Mouse (Mus musculus): ENCODE results near the gene Gm35315. TPM values are rescaled to one million over a fixed set of nuclear protein-coding genes. Genes with fewer than 3 reads are reported as not detected.

The Gm35315 gene
- polyA plus RNA-seq, 1 experiment from 2014 or later: 0.69 TPM

DNA sequence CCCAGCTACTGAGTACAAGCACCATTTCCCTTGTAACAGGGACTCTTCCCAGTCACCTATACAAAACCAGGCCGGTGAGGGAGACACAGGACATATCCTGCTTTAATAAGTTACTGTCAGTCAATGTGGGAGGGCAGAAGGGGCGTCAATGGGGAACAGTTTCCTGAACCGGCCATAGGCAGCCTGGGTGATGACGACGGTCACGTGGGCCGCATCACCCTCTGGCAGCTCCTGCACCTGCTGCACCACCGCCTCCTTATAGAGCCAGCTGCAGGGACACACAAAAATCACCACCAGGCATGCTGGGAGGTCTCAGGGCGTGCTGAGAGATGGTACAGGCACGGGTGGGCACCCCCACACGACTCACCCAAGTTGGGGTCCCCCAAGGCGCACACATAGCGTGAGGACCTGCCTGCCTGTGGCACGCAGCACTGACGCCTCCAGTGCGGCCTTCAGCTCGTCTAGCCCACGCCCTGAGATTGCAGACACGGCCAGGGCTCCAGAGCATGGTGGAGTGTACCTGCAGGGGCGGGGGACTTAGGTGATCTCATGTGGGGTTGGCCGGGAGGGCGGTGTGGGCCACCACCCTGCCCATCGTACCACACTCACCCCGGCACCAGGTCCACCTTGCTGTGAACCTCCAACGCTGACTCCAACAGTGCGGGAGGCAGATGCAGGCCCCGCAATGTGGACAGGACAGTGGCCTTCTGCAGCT lies 9.8 kb upstream of the Gm35315 start:
- no peak overlapping the region for H3K27ac ChIP-seq (ENCODE audit: low read length)
- H3K4me1 ChIP-seq (ENCODE audit: control insufficient read depth, insufficient read depth, low read length): peaks cover 24% of the 10 kb centered on the region
- H3K36me3 ChIP-seq (ENCODE audit: control insufficient read depth, insufficient read depth, low read length): peaks cover 33% of the 10 kb centered on the region
- no peak overlapping the region for H3K4me2 ChIP-seq (replicated peaks; ENCODE audit: low read depth, low read length)
- H3K9ac ChIP-seq (replicated peaks; ENCODE audit: low read depth, low read length): no peak overlapping the region
- H3K27me3 ChIP-seq (ENCODE audit: control insufficient read depth, insufficient read depth, low read length): no peaks in the 10 kb centered on the region
- no peak for ATAC-seq (ENCODE audit: insufficient number of reproducible peaks, insufficient read depth, low FRiP score, low read depth)
- H3K9me3 ChIP-seq (ENCODE audit: control insufficient read depth, low read depth, low read length): peaks cover 3% of the 10 kb centered on the region; the same call in 1 of the 2 replicates
- WGBS: 96% methylated on average over 27 of the region's 27 CpGs
- no peak overlapping the region for H3K4me3 ChIP-seq (ENCODE audit: low read depth, low read length)

DNA sequence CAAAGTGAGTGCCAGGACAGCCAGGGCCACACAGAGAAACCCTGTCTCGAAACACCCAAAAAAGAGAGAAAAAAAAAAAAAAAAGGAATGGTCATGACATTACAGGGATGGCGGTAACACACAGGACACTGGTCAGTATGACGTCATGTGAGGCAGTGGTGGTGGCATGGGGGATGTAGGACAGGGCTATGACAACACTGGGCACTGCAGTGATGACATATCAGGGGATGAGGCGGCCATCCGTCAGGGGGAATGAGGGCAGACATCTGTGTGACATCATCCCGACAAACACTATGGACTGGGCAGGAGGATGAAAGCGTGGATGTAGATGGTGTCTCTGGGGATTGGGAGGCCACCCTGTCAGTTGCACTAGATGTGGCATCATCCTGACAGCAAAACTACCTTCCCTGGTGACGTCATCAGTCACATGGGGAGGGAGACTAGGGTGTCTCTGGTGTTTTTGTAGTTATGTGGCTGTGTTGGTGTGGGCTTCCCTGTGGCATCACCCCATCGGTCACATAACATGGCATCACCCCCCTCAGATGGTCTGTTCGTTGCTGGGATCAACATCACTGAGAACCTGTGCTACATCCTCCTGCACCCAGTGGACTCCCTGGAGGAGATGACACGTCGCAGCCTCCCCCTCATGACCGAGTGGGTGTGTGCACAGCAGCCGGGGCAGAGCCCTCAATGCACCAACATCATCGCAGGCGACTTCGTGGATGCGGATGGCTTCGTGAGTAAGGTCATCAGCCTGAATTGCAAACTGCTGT lies 8.8 kb upstream of the Gm35315 start:
- Histone ChIP-seq H3K27me3 (ENCODE audit: control insufficient read depth, insufficient read depth, low read length) (no peaks in the 10 kb centered on the region), H3K4me2 (replicated peaks; ENCODE audit: low read depth, low read length) (no peak overlapping the region)
- 92% methylated on average over 19 of the region's 19 CpGs for WGBS

GRCm38 (mm10) chr5:110102429-110102828 lies 8.2 kb upstream of the Gm35315 start:
- ATAC-seq (ENCODE audit: insufficient number of reproducible peaks, insufficient read depth, low FRiP score, low read depth): no peak
- H3K9me3 ChIP-seq (ENCODE audit: control insufficient read depth, low read depth, low read length): peaks cover 3% of the 10 kb centered on the region; the same call in 1 of the 2 replicates
- H3K36me3 ChIP-seq (ENCODE audit: control insufficient read depth, insufficient read depth, low read length): peaks cover 33% of the 10 kb centered on the region
- H3K27me3 ChIP-seq (ENCODE audit: control insufficient read depth, insufficient read depth, low read length): no peaks in the 10 kb centered on the region
- H3K9ac ChIP-seq (replicated peaks; ENCODE audit: low read depth, low read length): no peak overlapping the region
- no peak overlapping the region; the same call in 1 of the 2 replicates for H3K4me2 ChIP-seq (replicated peaks; ENCODE audit: low read depth, low read length)
- no peak overlapping the region for H3K27ac ChIP-seq (ENCODE audit: low read length)
- H3K4me1 ChIP-seq (ENCODE audit: control insufficient read depth, insufficient read depth, low read length): peaks cover 24% of the 10 kb centered on the region
- WGBS: 89% methylated on average over 13 of the region's 13 CpGs
- no peak overlapping the region for H3K4me3 ChIP-seq (ENCODE audit: low read depth, low read length)

More for the DNA sequence above, 8.8 kb upstream of the Gm35315 start:
- Histone ChIP-seq H3K4me1 (ENCODE audit: control insufficient read depth, insufficient read depth, low read length) (peaks cover 24% of the 10 kb centered on the region), H3K9ac (replicated peaks; ENCODE audit: low read depth, low read length) (no peak overlapping the region), H3K27ac (ENCODE audit: low read length) (no peak overlapping the region), H3K4me3 (ENCODE audit: low read depth, low read length) (no peak overlapping the region), H3K36me3 (ENCODE audit: control insufficient read depth, insufficient read depth, low read length) (peaks cover 33% of the 10 kb centered on the region), H3K9me3 (ENCODE audit: control insufficient read depth, low read depth, low read length) (peaks cover 3% of the 10 kb centered on the region; the same call in 1 of the 2 replicates)
- ATAC-seq (ENCODE audit: insufficient number of reproducible peaks, insufficient read depth, low FRiP score, low read depth): no peak

DNA sequence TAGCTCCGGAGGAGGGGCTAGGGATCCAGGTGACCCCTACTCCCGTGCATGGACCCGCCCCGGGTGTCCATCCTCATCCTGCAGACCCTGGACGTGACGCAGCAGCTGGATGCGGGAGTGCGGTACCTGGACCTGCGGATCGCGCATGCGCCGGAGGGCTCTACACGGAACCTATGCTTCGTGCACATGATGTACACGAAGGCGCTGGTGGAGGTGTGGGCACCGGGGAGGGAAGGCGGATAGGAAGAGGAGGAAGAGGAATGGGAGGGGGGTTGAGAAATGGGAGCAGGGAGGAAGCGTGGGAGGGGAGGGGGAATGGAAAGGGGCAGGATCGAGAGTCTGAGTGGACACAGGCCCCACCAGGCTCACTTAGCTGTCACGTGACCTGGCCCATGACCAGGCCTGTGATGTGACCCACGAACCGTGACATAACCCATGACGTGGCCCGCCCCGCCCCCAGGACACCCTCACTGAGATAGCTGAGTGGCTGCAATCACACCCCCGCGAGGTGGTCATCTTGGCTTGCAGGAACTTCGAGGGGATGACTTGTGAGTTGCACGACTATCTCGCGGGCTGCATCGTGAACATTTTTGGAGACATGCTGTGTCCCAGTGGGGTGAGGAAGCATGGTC lies 7.6 kb upstream of the Gm35315 start:
- H3K9me3 ChIP-seq (ENCODE audit: control insufficient read depth, low read depth, low read length): peaks cover 3% of the 10 kb centered on the region; the same call in 1 of the 2 replicates
- peak overlapping the region; percentile 66 for H3K4me2 ChIP-seq (replicated peaks; ENCODE audit: low read depth, low read length)
- WGBS: 15% methylated on average over 34 of the region's 34 CpGs
- peak; percentile 33; the same call in 1 of the 2 replicates for ATAC-seq (ENCODE audit: insufficient number of reproducible peaks, insufficient read depth, low FRiP score, low read depth)
- H3K4me3 ChIP-seq (ENCODE audit: low read depth, low read length): peak overlapping the region; percentile 29
- peaks cover 22% of the 10 kb centered on the region for H3K4me1 ChIP-seq (ENCODE audit: control insufficient read depth, insufficient read depth, low read length)
- H3K36me3 ChIP-seq (ENCODE audit: control insufficient read depth, insufficient read depth, low read length): peaks cover 33% of the 10 kb centered on the region
- H3K9ac ChIP-seq (replicated peaks; ENCODE audit: low read depth, low read length): no peak overlapping the region
- H3K27ac ChIP-seq (ENCODE audit: low read length): no peak overlapping the region
- H3K27me3 ChIP-seq (ENCODE audit: control insufficient read depth, insufficient read depth, low read length): no peaks in the 10 kb centered on the region

DNA sequence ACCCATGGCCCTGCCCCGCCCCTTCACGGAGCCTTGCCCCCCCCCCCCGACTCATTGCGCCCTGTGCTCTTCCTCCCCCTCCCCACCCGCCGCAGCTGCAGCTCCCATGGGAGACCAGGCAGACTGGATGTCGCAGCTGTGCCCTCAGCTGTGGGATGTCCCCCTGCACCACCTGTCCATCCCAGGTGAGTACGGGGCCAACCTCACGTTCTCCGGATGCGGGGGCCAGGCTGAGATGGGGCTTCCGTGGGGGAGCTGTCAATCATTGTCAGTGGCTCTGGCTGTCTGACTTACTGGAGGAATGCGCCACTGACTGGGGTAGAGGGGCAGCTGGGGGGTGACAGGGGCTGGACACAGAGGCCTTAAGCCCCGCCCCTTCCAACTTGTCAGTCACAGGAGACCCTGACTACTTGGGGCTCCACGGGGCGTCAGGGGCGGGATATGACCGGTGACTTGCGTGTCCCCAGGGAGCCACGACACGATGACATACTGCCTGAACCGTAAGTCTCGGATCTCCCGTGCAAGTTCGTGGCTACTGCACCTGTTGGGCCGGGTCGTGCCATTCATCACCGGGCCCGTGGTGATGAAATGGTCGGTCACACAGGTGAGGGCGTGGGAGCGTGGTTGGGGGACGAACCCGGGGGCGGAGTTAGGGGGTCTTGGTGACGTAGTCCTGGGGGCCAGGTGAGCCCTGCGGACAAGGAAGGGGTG lies 6.9 kb upstream of the Gm35315 start:
- Histone ChIP-seq H3K9me3 (ENCODE audit: control insufficient read depth, low read depth, low read length) (peaks cover 3% of the 10 kb centered on the region; the same call in 1 of the 2 replicates), H3K27ac (ENCODE audit: low read length) (no peak overlapping the region), H3K9ac (replicated peaks; ENCODE audit: low read depth, low read length) (no peak overlapping the region), H3K36me3 (ENCODE audit: control insufficient read depth, insufficient read depth, low read length) (peaks cover 32% of the 10 kb centered on the region), H3K27me3 (ENCODE audit: control insufficient read depth, insufficient read depth, low read length) (no peaks in the 10 kb centered on the region), H3K4me2 (replicated peaks; ENCODE audit: low read depth, low read length) (peak overlapping the region; percentile 66), H3K4me1 (ENCODE audit: control insufficient read depth, insufficient read depth, low read length) (peaks cover 15% of the 10 kb centered on the region), H3K4me3 (ENCODE audit: low read depth, low read length) (peak overlapping the region; percentile 29)
- 2% methylated on average over 37 of the region's 37 CpGs for WGBS
- ATAC-seq (ENCODE audit: insufficient number of reproducible peaks, insufficient read depth, low FRiP score, low read depth): peak; percentile 15; the same call in 1 of the 2 replicates

GRCm38 (mm10) chr5:110099656-110100580 lies 5.7 kb upstream of the Gm35315 start, which contains the start of gene Plcxd1:
Gene Plcxd1, plus strand, starts transcription at chr5:110099969.
- Histone ChIP-seq H3K4me1 (ENCODE audit: control insufficient read depth, insufficient read depth, low read length) (peaks cover 15% of the 10 kb centered on the region), H3K9me3 (ENCODE audit: control insufficient read depth, low read depth, low read length) (peaks cover 2% of the 10 kb centered on the region; the same call in 1 of the 2 replicates), H3K36me3 (ENCODE audit: control insufficient read depth, insufficient read depth, low read length) (peaks cover 20% of the 10 kb centered on the region), H3K9ac (replicated peaks; ENCODE audit: low read depth, low read length) (no peak within 1 kb of the TSS), H3K27ac (ENCODE audit: low read length) (no peak within 1 kb of the TSS), H3K27me3 (ENCODE audit: control insufficient read depth, insufficient read depth, low read length) (no peaks in the 10 kb centered on the region), H3K4me2 (replicated peaks; ENCODE audit: low read depth, low read length) (peak within 1 kb of the TSS; percentile 66), H3K4me3 (ENCODE audit: low read depth, low read length) (0 out of 2 replicates have a peak within 1 kb of the TSS, but pooled peaks have one; percentile 29)
- ATAC-seq (ENCODE audit: insufficient number of reproducible peaks, insufficient read depth, low FRiP score, low read depth): no peak
- 11% methylated on average over 25 of the region's 25 CpGs for WGBS

DNA sequence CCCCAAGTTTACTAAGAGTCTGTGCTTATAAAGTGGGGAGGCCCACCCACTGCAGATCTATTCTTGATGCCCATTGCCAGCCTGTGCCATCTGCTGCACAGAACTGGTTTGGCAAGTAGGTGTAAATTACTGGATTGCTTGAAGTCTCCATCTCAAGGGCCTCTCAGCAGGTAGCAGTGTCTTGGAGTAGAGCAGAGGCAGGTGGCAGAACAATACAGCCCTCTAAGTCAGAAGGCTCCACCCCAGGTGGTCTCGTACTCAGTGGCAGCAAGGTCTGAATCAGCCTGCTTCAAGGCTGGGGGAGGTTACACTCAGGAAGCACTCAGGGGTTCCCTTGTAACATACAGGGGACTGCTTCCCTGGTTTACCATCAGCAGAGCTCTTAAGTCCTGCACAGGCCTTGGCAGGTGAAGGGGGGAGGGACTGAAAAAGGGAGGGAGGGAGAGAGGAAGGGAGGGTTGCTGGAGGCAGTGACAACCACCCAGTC lies 4.8 kb upstream of the Gm35315 start:
- WGBS: 39% methylated on average over 1 of the region's 1 CpGs
- Histone ChIP-seq H3K4me1 (ENCODE audit: control insufficient read depth, insufficient read depth, low read length) (peaks cover 15% of the 10 kb centered on the region), H3K36me3 (ENCODE audit: control insufficient read depth, insufficient read depth, low read length) (peaks cover 12% of the 10 kb centered on the region), H3K27me3 (ENCODE audit: control insufficient read depth, insufficient read depth, low read length) (no peaks in the 10 kb centered on the region), H3K4me2 (replicated peaks; ENCODE audit: low read depth, low read length) (no peak overlapping the region), H3K9ac (replicated peaks; ENCODE audit: low read depth, low read length) (no peak overlapping the region), H3K4me3 (ENCODE audit: low read depth, low read length) (no peak overlapping the region), H3K27ac (ENCODE audit: low read length) (no peak overlapping the region), H3K9me3 (ENCODE audit: control insufficient read depth, low read depth, low read length) (no peaks in the 10 kb centered on the region; the same call in 1 of the 2 replicates)
- no peak for ATAC-seq (ENCODE audit: insufficient number of reproducible peaks, insufficient read depth, low FRiP score, low read depth)
